Mouse (Mus musculus): ENCODE results near the gene Clock.

Gene Clock

GRCm38 (mm10) chr5:76304452-76305341 is at the start of gene Clock:
Clock (minus strand) TSS chr5:76304792.
- ChIA-PET POLR2A (interaction anchor here (0.6 to 4.2 kb wide), 38 partner anchors 10 to 953 kb away, joined by 3 to 45 read pairs (median 4); partner anchors contain the start of genes Pdcl2 (in 3 of the 4), Kit (in 1 of the 4) and Srd5a3 (in 1 of the 4)), CTCF (interaction anchor here in 2 of 4 experiments (0.7 to 1.5 kb wide), 2 partner anchors 17 to 1314 kb away, joined by 3 read pairs; no protein-coding TSS in a partner anchor)

GRCm38 (mm10) chr5:76351953-76352611 is 47.5 kb upstream of the Clock start:
- CTCF ChIA-PET, result interaction anchor here in 1 of 4 experiments (0.6 kb wide), 1 partner anchor 329 kb away, joined by 3 read pairs; no protein-coding TSS in a partner anchor
- POLR2A ChIA-PET, result interaction anchor here in 1 of 4 experiments (0.6 to 1.1 kb wide), 2 partner anchors 11 to 31 kb away, joined by 3 read pairs; no protein-coding TSS in a partner anchor

GRCm38 (mm10) chr5:76351537-76351936 is 46.9 kb upstream of the Clock start:
- POLR2A ChIA-PET, result interaction anchor here in 2 of 4 experiments (0.6 to 1.3 kb wide), 2 partner anchors 10 to 18 kb away, joined by 3 read pairs; no protein-coding TSS in a partner anchor
- CTCF ChIA-PET, result interaction anchor here in 1 of 4 experiments (0.6 kb wide), 1 partner anchor 328 kb away, joined by 3 read pairs; no protein-coding TSS in a partner anchor

- POLR2A ChIA-PET, result interaction anchor here in 1 of 4 experiments (0.5 to 1.4 kb wide), 3 partner anchors 8 to 62 kb away, joined by 3 read pairs; no protein-coding TSS in a partner anchor
- CTCF ChIA-PET, result no interaction called here
Measured at GRCm38 (mm10) chr5:76346137-76346536, 41.5 kb upstream of the Clock start.

GRCm38 (mm10) chr5:76340931-76341330 is 36.3 kb upstream of the Clock start:
- ChIA-PET CTCF (no interaction called here), POLR2A (interaction anchor here in 2 of 4 experiments (0.5 to 0.9 kb wide), 3 partner anchors 11 to 17 kb away, joined by 3 read pairs; no protein-coding TSS in a partner anchor)

GRCm38 (mm10) chr5:76337100-76337499 is 32.5 kb upstream of the Clock start:
- CTCF ChIA-PET, result no interaction called here
- POLR2A ChIA-PET, result interaction anchor here in 2 of 4 experiments (1.3 to 1.4 kb wide), 2 partner anchors 9 to 16 kb away, joined by 3 to 5 read pairs; no protein-coding TSS in a partner anchor

- ChIA-PET CTCF (no interaction called here), POLR2A (interaction anchor here in 3 of 4 experiments (0.6 to 1.8 kb wide), 3 partner anchors 8 to 16 kb away, joined by 3 to 10 read pairs (median 6); no protein-coding TSS in a partner anchor)
Measured at GRCm38 (mm10) chr5:76333833-76334232, 29.2 kb upstream of the Clock start.

- POLR2A ChIA-PET, result interaction anchor here in 3 of 4 experiments (0.5 to 2.5 kb wide), 21 partner anchors 9 to 148 kb away, joined by 3 to 32 read pairs (median 4); partner anchors contain the start of genes Clock (in 3 of the 3) and Tmem165 (in 1 of the 3)
- CTCF ChIA-PET, result interaction anchor here in 2 of 4 experiments (0.6 to 0.7 kb wide), 2 partner anchors 100 to 123 kb away, joined by 3 to 4 read pairs; no protein-coding TSS in a partner anchor
Measured at GRCm38 (mm10) chr5:76330953-76331352, 26.4 kb upstream of the Clock start, which contains the start of gene Pdcl2. Pdcl2 (minus strand) TSS chr5:76331156.

- ChIA-PET POLR2A (no interaction called here), CTCF (no interaction called here)
Measured at GRCm38 (mm10) chr5:76327296-76327695, 22.7 kb upstream of the Clock start.

- POLR2A ChIA-PET, result interaction anchor here in 1 of 4 experiments (1.0 kb wide), 1 partner anchor 21 kb away, joined by 3 read pairs; no protein-coding TSS in a partner anchor
- CTCF ChIA-PET, result no interaction called here
Measured at GRCm38 (mm10) chr5:76325113-76325512, 20.5 kb upstream of the Clock start.

- POLR2A ChIA-PET, result interaction anchor here (0.7 to 4.2 kb wide), 34 partner anchors 9 to 747 kb away, joined by 3 to 45 read pairs (median 4); partner anchors contain the start of genes Clock (in 4 of the 4), Pdcl2 (in 3 of the 4), Kit (in 1 of the 4) and Srd5a3 (in 1 of the 4)
- CTCF ChIA-PET, result interaction anchor here in 3 of 4 experiments (0.6 to 1.1 kb wide), 3 partner anchors 34 to 1702 kb away, joined by 4 to 6 read pairs (median 5); no protein-coding TSS in a partner anchor
Measured at GRCm38 (mm10) chr5:76321249-76322196, 16.9 kb upstream of the Clock start.

- POLR2A ChIA-PET, result interaction anchor here in 1 of 4 experiments (1.8 kb wide), 1 partner anchor 13 kb away, joined by 4 read pairs; no protein-coding TSS in a partner anchor
- CTCF ChIA-PET, result no interaction called here
Measured at GRCm38 (mm10) chr5:76308206-76308605, 3.6 kb upstream of the Clock start.

GRCm38 (mm10) chr5:76306261-76306660 is 1.7 kb upstream of the Clock start:
- ChIA-PET CTCF (no interaction called here), POLR2A (interaction anchor here in 2 of 4 experiments (3.4 to 4.2 kb wide), 2 partner anchors 14 to 19 kb away, joined by 18 to 45 read pairs; no protein-coding TSS in a partner anchor)

GRCm38 (mm10) chr5:76305616-76306015 is 1.0 kb upstream of the Clock start:
- CTCF ChIA-PET, result interaction anchor here in 2 of 4 experiments (0.7 to 1.5 kb wide), 2 partner anchors 18 to 1314 kb away, joined by 3 read pairs; no protein-coding TSS in a partner anchor
- POLR2A ChIA-PET, result interaction anchor here (0.5 to 4.2 kb wide), 19 partner anchors 9 to 978 kb away, joined by 3 to 45 read pairs (median 4); partner anchors contain the start of gene Pdcl2 (in 2 of the 4)

- ChIA-PET CTCF (interaction anchor here in 1 of 4 experiments (1.5 kb wide), 1 partner anchor 17 kb away, joined by 3 read pairs; no protein-coding TSS in a partner anchor), POLR2A (interaction anchor here (0.5 to 4.2 kb wide), 38 partner anchors 9 to 953 kb away, joined by 3 to 45 read pairs (median 4); partner anchors contain the start of genes Pdcl2 (in 2 of the 4), Kit (in 1 of the 4) and Srd5a3 (in 1 of the 4))
Measured at GRCm38 (mm10) chr5:76303745-76304451, 694 bp downstream of the Clock start.

- POLR2A ChIA-PET, result interaction anchor here (0.5 to 4.2 kb wide), 24 partner anchors 10 to 729 kb away, joined by 3 to 45 read pairs (median 4); partner anchors contain the start of genes Pdcl2 (in 2 of the 4), Kit (in 1 of the 4) and Srd5a3 (in 1 of the 4)
- CTCF ChIA-PET, result interaction anchor here in 1 of 4 experiments (0.6 kb wide), 1 partner anchor 966 kb away, joined by 4 read pairs; no protein-coding TSS in a partner anchor
Measured at GRCm38 (mm10) chr5:76303379-76303744, 1.2 kb downstream of the Clock start.
